Comparison of ENCODE assay signal across 9 mouse cellular contexts in the genomic region with DNA sequence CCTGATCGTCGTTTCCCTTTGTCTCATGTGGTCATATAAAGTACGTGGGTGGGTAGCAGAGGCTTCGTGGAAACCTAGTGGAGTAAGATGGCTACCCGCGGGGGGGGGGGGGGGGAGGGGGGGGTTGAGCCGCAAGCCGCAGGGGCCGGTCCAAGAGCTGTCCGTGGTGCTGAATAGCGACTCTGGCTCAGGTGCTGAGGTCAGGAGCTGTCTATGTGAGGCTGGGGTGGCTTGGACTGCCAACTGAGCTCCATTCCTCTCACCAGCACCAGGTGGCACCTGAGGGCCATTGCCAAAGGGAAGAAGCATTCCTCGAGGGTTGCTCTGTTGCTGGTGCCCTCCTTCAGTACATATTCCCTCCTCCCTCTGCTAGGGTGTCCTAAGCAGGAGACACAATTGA. TPM values are rescaled to one million over a fixed set of nuclear protein-coding genes. Genes with fewer than 3 reads are reported as not detected.
DNase-seq lines count a peak whose midpoint lies in the region; ATAC-seq lines count a peak whose summit lies in the region.
"Had no signal": no experiment of that assay in that cellular context is flagged by ENCODE, and none has a peak within 500 bp of the region (broad histone marks: within the 10 kb centered on the region; RNA-seq: fewer than 3 reads in every experiment).

No protein-coding gene starts in this region.

- peak; percentile 55; the same call in 1 of the 2 replicates for ATAC-seq in frontal cortex, adult (ENCODE audit: low TSS enrichment)
- peak; percentile 88 for ATAC-seq in common myeloid progenitor, adult 5-6 weeks (replicated peaks; ENCODE audit: low read depth, poor library complexity, severe bottlenecking)
- ATAC-seq in intestine, embryonic 16.5 days: no peak

- H3K4me2 ChIP-seq in intestine, embryonic 16.5 days (ENCODE audit: low read depth, low read length): peak overlapping the region; percentile 28; the same call in 1 of the 2 replicates

- no peaks in the 10 kb centered on the region for H3K4me1 ChIP-seq in intestine, embryonic 16.5 days (ENCODE audit: control insufficient read depth, insufficient read depth, low read length)

- H3K9ac ChIP-seq in intestine, embryonic 16.5 days (ENCODE audit: low read depth, low read length): no peak overlapping the region

- no peaks in the 10 kb centered on the region for H3K27me3 ChIP-seq in intestine, embryonic 16.5 days (replicated peaks; ENCODE audit: control insufficient read depth, insufficient read depth, low read length)

- no peaks in the 10 kb centered on the region for H3K36me3 ChIP-seq in intestine, embryonic 16.5 days (ENCODE audit: control insufficient read depth, insufficient read depth, low read length)
- H3K36me3 ChIP-seq: G1E had no signal

- no peak for DNase-seq in frontal cortex, postnatal 10 days (ENCODE audit: low spot score in 2 of 2)
- DNase-seq in A20 (ENCODE audit: low read depth, low spot score): peak; percentile 67
- DNase-seq in lung, adult 18-20 months: peak; percentile 32 to 68
- peak; percentile 40 for DNase-seq in testis, postnatal 14 days (ENCODE audit: low spot score)
- no peak for DNase-seq in frontal cortex, postnatal 25 days (ENCODE audit: low spot score in 2 of 2)

- H3K9me3 ChIP-seq in intestine, embryonic 16.5 days (ENCODE audit: control insufficient read depth, low read length): no peaks in the 10 kb centered on the region

- H3K27ac ChIP-seq in intestine, embryonic 16.5 days (ENCODE audit: low read length): no peak overlapping the region

- 12% methylated on average over 10 of the region's 12 CpGs for WGBS in intestine, embryonic 16.5 days

- H3K4me3 ChIP-seq in intestine, embryonic 16.5 days (ENCODE audit: low read length): 0 out of 2 replicates have a peak overlapping the region, but pooled peaks have one; percentile 1

RNA-seq across cellular contexts. Expression of a gene that starts 31.0 kb away (rescaled TPM):
- 331 and 387 TPM in 2 replicates for total RNA-seq in common myeloid progenitor, adult 5-6 weeks (2017)
- 461 and 516 TPM in 2 replicates for polyA plus RNA-seq in intestine, embryonic 16.5 days (2015; fragmentation: Nextera tagmentation; extraction: Ambion mirVana)

RNA-seq across cellular contexts. Expression of a gene that starts 44.7 kb away (rescaled TPM):
- total RNA-seq in common myeloid progenitor, adult 5-6 weeks (2017): 13.9 and 19.0 TPM in 2 replicates
- 26.1 and 26.6 TPM in 2 replicates for polyA plus RNA-seq in intestine, embryonic 16.5 days (2015; fragmentation: Nextera tagmentation; extraction: Ambion mirVana)

RNA-seq across cellular contexts. Expression of a gene that starts 57.1 kb away (rescaled TPM):
- total RNA-seq in common myeloid progenitor, adult 5-6 weeks (2017): not detected in 2 replicates
- polyA plus RNA-seq in intestine, embryonic 16.5 days (2015; fragmentation: Nextera tagmentation; extraction: Ambion mirVana): 2.2 and 4.8 TPM in 2 replicates
- polyA plus RNA-seq: G1E had no signal

Comparison
In these comparisons a context has a peak if more than half of its experiments do, and no peak if none do; other contexts are left out.
1. DNase-seq: peak in A20 (single experiment), lung, adult 18-20 months (2 of 2) and testis, postnatal 14 days (single experiment); none in frontal cortex, postnatal 10 days (0 of 2) and frontal cortex, postnatal 25 days (0 of 2).